ENCODE assay signal across 1 mouse cellular context in genomic region chr3:51483741-51484359, GRCm38 (mm10).
TF ChIP-seq lines count a peak whose summit lies in the region.

Rab33b (plus strand) TSS chr3:51483920.

TF ChIP-seq in CH12.LX, 34 proteins besides CTCF, POLR2A, EP300 and RAD21 (continued from another document):
- peak; percentile 91 for TF ChIP-seq ZMIZ1 (IDR thresholded peaks at IDR 0.05; ENCODE audit: low read depth, low read length)
- peak; percentile 81 for TF ChIP-seq MAZ (IDR thresholded peaks at IDR 0.05; ENCODE audit: low read depth, low read length)
- TF ChIP-seq GABPA (IDR thresholded peaks at IDR 0.05; ENCODE audit: insufficient replicate concordance, low read depth, low read length): peak; percentile 37; the same call in 1 of the 2 replicates
- TF ChIP-seq CHD2 (IDR thresholded peaks at IDR 0.05; ENCODE audit: low read length): peak; percentile 99
- peak; percentile 8; the same call in 1 of the 2 replicates for TF ChIP-seq USF1 (IDR thresholded peaks at IDR 0.05; ENCODE audit: low read depth, low read length)
- no peak for TF ChIP-seq ZC3H11A (IDR thresholded peaks at IDR 0.05; ENCODE audit: low read depth, low read length)
- TF ChIP-seq PAX5 (IDR thresholded peaks at IDR 0.05; ENCODE audit: low read length): no peak
- peak; percentile 79; the same call in 1 of the 2 replicates for TF ChIP-seq POLR2AphosphoS2 (IDR thresholded peaks at IDR 0.05; ENCODE audit: low read depth, low read length)
- TF ChIP-seq MAFK (IDR thresholded peaks at IDR 0.05; ENCODE audit: insufficient replicate concordance, low read length): no peak
- TF ChIP-seq USF2 (conservative IDR thresholded peaks at IDR 0.05; ENCODE audit: low read depth, low read length): no peak
- peak; percentile 24; the same call in 1 of the 2 replicates for TF ChIP-seq MYC (IDR thresholded peaks at IDR 0.05; ENCODE audit: low read depth, low read length)
- TF ChIP-seq MEF2A (IDR thresholded peaks at IDR 0.05; ENCODE audit: borderline replicate concordance, low read depth, low read length): peak; percentile 93
